Mouse (Mus musculus) brain, adult 2 months (tissue): ENCODE measurements around the gene Fam228a.
A peak's percentile ranks its signal among the peaks of the same experiment; 100 is the strongest.
"Not testable (repeated sequence)": the region's sequence is repeated elsewhere in the genome, so short reads cannot be mapped to it uniquely, and the experiment has no call there.

Source experiments
- DNase-seq: peaks from one replicate; pipeline ENCODE4 v3.0.0; 2011; ENCODE audit warnings: low read depth, low spot score

Fam228a gene

DNA sequence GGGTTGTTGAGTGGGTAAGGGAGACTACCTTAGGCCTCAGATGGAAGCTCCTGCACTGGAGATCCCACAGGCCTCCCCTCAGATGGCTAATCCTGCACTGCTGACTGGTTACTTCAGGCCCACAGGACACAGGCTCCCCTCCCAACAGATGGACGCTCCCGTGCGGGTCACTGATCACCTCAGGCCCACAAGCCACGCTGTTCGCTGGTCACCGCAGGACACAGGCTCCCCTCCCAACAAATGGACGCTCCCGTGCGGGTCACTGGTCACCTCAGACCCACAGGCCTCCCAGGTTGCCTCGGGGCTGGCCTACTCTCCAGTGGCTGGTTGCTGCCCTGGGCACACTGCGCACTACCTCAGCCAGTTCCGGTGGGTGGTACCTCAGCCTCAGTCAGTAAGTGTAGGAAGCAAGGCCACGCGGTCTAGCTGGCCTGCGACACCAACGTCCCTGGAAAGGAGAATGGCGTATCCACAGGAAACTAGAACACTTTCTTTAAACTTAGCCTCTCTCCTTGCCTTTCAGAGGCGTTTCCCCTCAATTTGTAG is at the start of gene Fam228a:
Fam228a (minus strand) TSS at position 400 of the 546 bp plus-strand sequence.
- no peak for DNase-seq

DNA sequence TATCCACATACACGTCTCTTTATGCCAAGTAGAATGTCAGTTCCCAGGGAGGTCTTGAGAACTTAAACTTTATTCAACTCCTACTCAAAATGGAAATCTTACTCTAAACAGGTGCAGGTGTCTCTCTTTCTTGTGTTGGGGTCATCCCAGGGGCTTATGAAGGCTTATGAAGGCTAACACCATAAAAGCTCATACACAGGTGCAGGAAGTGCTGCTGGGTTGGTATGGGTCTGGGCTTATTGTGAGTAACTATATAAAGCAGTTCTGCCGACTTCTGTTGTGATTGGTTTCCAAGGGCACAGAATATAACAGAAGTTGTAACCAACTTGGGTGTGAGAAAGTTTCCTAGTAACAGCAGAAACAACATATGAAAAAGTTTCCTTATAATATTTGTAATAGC is 46.2 kb upstream of the Fam228a start:
- DNase-seq = no peak

DNA sequence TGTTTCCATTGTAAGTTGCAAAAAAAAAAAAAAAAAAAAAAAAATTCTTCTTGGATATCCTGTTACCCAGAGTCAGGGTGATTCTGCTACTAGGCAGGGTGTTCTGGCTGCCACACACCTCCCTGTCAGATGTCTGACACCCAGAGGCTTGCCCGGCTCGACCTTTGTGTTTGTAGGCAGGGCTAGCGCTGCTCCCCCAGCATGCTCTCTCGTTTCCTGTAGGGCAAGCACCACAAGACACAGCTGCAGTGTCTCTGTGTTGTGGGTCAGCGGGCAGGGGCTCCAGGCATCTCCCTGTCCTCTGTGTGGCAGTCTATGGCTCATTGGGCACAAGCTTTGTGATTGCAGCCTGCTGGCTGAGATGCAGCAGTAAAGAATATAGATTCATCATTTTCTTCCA is 45.4 kb upstream of the Fam228a start:
- DNase-seq = no peak

DNA sequence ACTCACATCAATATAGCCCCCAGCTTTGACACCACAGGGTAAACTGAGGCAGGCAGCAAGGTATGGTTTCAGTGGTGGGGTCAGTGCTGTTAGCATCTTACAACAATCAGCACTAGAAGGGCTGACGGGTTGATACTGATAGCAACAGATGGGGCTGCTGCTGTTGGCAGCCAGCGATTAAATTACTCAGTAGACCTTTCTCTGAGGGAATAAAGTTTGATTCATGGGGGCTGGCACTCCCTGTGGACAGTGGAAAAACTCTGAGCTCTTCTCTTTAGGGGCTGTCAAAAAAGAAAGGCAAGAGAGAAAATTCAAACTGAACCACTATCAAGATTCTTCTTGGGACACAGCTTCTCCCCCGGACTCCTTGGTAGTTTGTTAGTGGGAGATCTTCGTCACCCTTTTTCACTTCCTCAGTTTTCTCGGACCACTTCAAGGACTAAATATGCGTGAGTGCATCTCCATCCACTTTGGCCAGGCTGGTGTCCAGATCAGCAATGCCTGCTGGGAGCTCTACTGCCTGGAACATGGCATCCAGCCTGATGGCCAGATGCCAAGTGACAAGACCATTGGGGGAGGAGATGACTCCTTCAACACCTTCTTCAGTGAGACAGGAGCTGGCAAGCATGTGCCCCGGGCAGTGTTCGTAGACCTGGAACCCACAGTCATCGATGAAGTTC is 43.6 kb upstream of the Fam228a start:
- DNase-seq = not testable (repeated sequence)

DNA sequence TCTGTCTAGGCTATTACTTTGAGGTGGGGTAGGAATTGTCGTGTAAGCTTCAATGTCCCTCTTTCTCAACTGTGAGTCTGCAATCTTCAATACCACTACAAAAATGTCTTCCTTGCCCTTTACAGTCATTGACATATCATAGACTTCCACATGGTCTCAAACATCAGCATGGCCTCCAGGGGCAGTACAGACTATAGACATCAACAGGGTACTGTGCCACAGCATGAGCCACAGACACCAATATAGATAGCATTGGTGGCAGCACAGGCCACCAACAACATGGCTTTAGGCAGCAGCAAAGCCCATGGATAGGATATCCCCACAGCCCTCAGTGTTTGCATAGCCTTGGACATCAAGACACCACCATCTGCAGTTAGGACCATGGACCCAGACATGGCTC is 43.0 kb upstream of the Fam228a start:
- no peak for DNase-seq

DNA sequence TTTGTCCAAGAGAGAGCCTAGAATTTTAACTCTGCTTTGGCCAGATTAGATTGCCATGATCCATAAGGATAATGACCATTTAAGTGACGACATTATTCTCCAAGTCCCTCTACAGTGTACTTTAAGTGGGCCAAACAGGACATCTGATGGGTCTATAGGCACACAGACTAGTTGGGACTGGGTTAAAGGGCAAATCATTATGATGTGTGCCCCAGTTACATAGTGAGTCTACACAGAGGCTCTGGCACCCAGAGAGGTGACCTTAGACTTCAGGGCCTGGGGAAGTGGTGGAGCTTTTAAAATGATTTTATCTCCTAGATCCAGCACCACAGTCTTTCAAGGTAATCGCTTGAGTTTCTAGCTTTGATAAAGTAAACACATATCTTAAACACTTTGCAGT is 42.0 kb upstream of the Fam228a start:
- DNase-seq = no peak

DNA sequence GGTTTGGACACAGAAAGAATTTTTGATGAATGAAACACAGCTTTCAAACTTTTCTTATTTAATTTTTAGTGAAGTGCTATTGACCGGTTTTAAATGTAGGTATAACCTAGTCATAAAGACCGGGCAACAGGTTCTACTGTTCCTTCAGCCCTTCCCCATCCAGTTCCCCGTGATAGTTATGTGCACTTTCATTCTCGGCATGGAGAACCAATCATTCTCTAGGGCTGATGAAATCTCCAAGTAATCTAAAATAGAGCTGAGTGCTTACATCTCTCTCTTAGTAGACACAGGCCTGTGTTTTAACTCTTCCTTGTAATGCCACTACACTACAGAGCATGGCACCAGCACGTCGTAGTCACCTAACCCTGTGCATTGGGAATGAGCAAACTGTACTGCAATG is 39.5 kb upstream of the Fam228a start:
- DNase-seq = no peak

DNA sequence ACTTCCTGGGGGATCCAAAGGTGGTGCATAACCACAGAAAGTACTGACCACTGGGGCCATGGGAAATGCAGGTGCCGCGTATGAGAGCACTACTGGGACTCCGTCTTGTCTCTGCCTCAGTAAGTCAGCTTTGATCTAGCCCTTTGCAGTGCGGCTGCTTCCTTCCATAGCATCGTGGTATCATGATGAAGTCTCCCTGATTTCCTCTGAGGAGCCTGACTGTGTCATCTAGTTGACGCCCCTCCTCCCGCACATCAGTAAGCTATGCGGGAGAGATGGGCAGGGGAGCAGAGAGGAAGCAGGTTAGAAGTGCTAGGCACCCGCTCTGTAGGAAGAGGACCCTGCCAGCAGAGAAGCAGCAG is 37.3 kb upstream of the Fam228a start:
- no peak for DNase-seq

DNA sequence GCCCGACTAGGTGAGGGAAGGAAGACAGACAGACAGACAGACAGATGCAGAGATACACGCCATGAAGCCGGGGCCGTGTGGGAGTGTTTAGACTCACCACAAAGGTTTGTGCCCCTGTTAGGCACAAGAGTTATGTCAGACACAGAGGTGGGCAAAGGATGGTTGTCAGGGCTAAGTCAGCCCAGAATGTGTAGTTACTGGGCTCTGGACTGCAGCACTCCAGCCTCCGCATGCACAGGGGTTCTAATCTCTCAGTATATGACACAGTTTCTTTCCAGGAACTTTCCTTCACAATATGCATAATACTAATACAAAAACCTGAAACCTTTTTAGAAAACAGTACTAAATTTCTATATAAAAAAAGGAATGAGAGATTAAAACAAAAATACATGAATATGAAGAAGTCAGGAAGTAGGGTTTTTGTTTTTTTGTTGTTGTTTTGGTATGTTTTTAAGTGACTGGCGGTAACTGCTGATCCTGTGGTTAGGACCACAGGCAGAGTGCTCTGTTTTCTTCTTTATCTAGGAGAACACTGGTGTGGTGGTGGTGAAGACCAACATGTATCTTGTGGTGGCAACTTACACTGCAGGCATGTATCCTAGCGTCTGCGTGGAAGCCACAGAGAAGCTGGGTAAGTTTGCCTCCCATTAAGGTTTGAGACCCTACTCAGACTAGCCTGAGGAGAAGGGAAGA is 36.8 kb upstream of the Fam228a start:
- no peak for DNase-seq

DNA sequence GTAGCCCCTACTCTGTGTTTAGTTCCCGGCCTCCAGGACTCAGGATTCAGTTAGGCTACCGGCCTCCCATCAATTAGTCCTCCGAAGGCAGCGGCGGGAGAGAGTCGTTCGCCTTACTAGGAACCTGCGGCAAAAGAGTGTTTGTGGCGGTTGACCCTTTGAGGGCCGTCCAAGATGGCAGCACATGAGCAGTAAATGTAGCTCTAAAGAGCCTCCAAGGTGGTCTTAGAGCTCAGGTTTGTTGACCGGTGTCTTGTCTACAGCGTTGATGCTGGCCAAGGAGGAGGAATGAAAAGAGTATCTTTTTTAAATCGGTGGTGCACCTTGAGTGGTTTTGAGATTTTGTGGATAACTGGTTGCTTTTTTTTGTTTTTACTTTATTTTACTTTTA is 31.1 kb upstream of the Fam228a start:
- no peak for DNase-seq

DNA sequence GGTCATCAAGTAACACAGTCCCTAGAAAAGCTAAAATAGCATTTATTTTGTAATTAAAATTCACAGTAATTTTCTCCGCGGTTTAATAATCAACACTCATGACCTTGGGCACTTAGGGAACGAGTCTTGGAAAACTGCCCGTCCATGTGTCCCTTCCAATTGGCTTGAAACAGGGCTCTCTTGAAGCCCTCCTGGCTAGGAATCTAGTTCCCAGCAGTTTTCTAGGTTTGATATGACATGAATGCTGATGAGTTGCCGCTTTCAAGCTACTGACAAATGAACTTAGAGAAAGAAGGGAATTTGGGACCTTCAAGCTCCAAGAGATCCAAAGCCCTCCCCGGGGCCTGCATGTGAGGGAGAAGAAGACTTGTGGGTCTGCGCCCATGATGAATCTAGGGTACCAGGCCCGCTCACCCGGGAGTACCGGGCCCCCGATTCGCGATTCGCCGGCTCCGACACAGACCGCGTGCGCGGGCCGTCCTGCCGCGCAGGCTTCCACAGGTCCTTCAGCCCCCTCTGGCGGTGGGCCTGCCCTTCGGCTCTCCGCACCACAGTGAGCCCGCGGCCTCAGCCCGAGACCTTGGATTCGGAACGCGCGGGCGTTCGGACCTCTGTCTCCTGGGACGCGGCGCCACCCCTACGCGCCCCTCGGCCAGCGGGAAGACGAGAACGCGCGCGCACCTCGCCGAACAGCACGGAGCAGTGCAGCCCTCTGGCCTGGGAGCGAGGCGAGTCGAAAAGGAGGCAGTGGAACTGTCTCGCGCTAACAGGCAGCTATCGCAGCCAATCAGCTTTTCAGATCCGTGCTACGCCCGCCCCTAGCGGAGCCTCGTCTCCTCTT is 30.5 kb upstream of the Fam228a start, which contains the start of the genes Pfn4 and Fam228b:
Pfn4 (plus strand) TSS at position 531 of the 841 bp plus-strand sequence.
Fam228b (minus strand) TSS at position 776 of the 841 bp plus-strand sequence.
- DNase-seq = peak; percentile 96

DNA sequence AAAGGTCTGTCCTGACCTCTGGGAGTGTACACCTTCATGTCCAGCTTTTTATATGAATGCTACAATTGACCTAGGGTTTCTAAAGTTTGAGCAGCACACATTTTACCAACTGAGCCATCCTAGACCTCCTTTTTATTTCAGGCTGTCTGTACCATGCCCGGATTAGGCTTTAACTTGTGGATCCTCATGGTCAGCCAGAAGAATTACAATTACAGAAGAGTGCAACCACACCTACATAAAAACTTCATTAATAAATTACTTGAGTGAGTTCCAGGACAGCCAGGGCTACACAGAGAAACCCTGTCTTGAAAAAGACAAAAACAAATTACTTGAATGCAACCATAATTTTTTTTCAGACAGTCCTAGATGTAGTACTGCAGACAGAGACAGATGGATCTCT is 18.8 kb upstream of the Fam228a start:
- no peak for DNase-seq

DNA sequence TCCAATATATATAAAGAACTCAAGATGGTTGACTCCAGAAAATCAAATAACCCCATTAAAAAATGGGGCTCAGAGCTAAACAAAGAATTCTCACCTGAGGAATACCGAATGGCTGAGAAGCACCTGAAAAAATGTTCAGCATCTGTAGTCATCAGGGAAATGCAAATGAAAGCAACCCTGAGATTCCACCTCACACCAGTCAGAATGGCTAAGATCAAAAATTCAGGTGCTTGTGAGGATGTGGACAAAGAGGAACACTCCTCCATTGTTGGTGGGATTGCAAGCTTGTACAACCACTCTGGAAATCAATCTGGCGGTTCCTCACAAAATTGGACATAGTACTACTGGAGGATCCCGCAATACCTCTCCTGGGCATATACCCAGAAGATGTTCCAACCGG is 16.2 kb upstream of the Fam228a start:
- DNase-seq = not testable (repeated sequence)

DNA sequence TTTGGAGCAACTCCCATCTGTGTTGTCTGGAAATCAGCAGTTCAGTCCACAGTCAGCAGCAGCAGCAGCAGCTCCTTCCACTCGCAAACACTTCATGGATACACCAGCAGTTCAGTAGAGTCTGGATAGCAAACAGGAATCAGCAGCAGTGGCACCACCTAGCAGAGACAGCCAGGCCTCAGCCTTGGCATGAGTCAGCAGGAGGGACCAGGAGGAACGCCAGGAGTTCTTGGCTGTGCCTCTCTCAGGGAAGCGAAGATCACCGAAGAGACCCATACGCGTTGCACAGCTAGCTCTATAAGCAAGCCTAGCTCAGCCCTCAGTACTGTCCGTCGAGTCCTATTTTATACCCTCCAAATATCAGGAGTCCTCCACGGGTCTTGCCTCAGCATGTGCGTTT is 6.3 kb upstream of the Fam228a start:
- DNase-seq = peak; percentile 38

DNA sequence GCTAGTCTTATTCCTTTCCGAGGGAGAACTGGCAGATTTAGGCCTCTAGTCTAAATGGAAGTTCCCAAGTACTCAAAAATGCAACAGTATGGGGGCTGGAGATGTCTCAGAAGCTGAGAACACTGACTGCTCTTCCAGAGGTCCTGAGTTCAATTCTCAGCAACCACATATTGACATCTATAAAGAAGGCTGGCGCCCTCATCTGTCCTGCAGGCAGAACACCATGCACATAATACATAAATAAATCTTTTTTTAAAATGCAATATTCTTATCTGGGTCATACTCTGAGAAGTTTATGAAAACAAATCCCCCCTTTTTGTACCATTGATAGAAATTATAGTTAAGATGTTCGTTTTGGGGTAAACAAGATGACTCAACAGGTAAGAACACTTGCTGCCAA is 4.0 kb upstream of the Fam228a start:
- no peak for DNase-seq

DNA sequence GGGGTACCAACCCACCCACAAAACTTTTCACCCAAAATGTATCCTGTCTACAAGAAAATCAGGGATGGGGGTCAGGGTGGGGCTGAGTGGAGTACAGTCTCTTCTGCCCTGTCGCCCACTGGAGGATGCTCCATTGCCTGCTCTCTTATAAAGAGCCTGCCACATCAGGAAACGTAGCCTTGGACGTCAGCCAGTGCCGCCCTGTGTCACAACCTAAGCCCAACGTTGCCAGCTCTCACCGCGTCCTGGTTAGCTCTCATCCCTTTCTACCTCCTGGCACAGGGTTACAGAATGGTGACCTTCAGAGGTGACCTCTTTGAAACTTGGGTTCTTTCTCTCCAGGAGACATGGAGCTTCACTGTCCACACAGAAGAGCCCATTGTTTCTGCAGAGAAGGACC is 2.6 kb upstream of the Fam228a start:
- DNase-seq = no peak

DNA sequence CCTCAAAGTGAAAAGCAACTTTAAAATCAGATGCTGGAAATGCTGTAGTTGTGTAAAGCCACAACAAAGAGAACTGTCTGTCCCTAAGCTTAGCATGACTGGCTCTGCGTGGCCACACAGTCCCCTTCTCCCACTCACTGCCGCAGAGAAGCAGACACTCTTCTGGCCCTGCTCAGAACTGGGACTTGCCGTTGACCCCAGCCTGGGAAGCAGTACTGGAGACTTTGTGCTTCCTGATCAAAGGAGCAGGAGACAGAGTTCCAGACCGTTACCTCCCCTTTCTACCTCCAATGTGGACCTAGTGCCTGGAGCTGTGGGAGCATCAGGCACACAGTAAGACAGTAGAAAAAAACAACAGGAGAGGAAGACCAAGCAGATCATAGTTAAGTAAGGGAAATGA is 5.9 kb downstream of the Fam228a start:
- DNase-seq = no peak

DNA sequence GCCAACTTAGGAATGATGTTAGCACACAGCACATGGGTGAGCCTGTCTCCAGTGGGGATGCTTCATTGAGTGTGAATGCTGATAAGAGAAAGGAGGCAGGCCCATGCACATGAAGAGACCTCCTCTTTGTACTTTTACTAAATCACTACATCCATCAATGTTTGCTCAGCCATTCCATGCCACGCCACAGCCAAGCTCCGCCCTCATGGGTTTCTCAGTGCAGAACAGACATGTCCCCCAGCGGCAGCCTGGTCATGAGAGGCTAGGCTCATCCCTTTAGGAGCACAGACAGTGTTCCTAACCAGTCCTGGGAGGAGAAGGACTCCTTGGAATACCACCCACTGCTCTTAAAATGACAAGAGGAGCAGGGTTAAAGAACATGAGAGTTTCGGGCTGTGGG is 6.6 kb downstream of the Fam228a start:
- DNase-seq = no peak

DNA sequence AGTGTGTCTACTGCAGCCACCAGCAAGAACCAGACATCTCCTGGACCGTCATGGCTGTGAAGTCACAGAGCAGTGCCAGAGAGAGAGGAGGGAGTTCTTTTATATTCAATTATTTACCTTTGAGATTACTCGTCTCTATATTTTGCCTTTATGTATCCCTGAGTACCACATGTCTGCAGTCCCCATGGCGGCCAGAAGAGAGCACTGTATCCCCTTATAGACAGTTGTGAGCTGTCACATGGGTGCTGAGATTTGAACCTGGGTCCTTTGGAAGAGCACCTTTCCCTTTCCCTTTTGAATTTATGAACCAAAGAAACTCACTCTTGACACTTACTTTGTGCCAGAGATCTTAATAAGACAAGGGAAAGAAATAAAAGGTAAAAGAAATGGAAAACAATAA is 9.1 kb downstream of the Fam228a start:
- no peak for DNase-seq

DNA sequence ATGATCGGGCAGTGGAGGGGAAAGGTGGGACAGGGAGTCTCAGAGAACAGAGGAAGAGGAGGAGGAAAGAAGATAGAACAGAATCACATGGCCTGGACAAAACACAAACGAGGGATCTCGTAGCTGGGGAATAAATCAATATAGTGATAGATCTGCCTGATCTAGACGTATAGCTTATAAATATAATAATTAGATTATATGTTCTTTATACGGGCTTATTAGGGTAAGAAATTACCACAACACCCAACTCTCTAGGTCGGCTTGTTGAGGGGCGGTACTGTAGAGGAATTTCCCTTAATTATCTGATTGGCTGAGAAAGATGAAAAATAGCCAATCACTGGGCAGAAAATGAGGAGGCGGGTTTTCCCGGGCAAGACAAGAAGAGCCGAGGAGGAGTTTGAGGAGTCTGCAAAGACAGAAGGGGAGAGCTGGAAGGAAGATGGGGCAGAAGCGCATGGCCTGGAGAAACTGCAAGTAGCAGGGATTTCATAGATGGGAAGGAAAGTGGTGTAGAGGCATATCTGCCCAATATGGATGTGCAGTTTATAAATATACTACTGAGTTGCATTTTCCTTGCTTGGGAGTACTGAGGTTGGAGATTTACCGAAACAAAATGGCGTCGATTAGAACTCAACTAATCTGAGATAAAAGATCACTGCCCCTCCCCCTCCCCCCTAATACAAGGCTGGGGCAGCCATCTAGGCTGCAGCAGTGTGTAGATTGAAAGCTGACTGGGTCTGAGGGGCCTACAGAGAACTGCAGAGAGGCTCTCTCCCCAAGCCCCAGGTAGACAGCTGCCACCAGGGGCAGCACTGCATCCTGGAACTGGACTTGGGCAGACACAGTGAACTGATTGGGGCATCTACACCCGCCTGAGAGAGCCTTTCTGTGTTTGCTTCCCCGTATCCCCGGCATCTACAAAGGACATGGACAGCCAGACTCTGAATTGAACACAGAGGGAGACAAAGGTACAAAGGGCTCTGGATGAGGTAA is 18.2 kb downstream of the Fam228a start:
- DNase-seq = no peak
